Mouse (Mus musculus) adrenal gland, postnatal 4 days (tissue): ENCODE measurements around the gene Slc9a8. TPM values are rescaled to one million over a fixed set of nuclear protein-coding genes. Genes with fewer than 3 reads are reported as not detected.

Experiments
- DNase-seq, 2 experiments: peaks; one replicate each; pipeline ENCODE4 v3.0.0; 2021 to 2022; ENCODE audit warnings: low spot score in 2 of 2, mixed read lengths in 2 of 2
- total RNA-seq, 2 experiments: library from RNA; stranded (reverse); gene quantifications; 2 replicates each; pipeline ENCODE4 v1.2.3; 2021

Gene Slc9a8
- total RNA-seq, 2 experiments from 2014 or later, result 60.0 to 63.9 TPM

DNA sequence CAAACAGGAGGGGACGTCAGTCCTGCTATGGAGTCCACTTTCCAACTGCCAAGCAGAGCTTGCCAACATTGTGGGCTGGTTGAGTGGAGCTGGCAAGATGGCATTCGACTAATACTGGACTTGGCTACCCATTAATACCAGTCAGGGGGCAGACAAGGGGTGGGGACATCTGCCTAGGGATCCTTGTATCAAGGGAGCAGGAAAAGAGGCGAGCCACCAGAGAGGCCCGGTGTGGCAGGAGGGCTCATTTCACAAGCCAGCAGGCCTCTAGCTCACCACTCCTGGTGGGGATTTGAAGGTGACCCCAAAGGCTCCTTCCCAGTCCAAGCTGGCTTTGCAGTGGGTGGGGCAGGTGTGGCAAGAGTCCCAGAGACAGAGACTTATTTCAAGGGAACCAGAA is 61.2 kb downstream of the Slc9a8 start:
- DNase-seq, result no peak

DNA sequence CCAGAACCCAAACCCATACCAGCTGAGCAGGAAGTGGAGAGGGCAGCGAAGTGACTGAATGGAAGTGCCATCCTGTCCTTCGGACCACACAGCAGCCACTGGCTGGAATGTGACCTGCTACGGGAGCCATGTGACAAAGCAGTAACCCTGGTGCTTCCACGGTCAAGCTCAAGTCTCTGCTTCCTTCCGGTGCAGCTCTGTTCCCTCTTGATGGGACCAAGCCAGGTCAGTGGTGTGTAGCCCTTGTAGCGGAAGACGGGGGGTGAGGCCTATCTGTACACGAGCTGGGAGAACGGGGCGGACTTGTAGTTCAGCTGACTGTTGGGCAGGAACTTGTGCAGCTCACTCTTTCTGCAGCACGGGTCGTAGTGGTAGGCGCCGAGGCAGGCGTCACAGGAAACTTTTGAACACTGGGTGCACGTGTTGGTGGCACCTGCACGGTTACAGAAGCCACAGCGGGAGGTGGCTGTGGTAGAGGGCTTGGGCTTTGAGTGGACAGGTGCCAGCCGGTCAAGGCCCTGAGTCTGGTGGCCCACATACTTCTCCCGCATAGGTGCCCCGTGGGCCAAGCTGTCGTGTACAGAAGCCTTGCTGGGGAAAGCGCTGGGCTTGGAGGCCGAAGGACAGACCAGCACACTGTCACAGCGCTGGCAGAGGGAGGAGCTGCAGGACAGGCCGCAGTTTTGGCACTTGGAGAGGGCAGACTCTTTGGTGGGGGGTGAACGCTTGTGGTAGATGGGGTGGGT is 61.7 kb downstream of the Slc9a8 start:
- no peak for DNase-seq

DNA sequence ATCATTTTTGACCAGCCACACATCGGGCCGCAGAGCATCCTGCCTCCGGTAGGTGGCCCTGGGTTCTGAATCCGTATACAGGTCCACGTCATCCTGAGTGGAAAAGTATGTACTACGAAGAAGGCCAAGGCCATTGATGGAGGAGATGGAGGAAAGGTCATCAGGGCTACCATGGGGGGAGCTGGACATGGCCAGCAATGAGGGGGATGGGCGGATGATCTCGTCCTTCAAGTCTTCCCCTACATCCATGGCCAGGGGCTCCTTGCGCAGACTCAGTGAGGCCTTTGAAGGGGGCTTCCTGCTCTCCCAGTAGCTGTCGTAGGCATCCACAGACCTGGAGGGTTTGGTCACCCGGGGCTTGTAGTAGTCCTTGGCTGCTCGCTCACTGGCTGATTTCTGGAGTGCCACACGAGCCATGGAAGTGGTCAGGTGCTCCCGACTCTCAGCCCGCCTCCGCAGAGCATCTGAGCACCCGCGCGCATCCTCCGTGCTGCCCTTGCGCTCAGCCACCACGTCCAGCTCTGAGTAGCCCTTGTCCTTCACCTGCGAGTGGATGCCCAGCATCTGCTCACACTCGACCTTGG is 62.4 kb downstream of the Slc9a8 start:
- DNase-seq, result no peak

DNA sequence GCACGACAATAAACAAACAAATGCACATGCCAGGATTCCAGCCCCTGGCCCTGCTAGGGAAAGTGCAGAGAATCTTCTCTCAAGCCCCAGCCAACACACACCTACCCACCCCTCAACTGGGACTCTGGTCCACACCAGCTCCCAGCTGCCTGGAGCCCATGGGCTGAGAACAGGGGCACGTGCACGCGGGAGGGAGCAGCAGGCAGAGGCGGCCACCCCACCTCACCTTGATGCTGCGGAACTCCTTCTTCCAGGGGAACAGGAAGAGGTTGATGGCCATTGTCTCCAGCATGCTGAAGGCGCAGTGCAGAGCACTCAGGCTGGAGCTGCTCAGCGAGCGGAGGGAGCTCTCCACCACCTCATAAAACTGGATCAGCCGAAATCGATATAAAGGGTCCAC is 63.4 kb downstream of the Slc9a8 start:
- DNase-seq, result no peak

DNA sequence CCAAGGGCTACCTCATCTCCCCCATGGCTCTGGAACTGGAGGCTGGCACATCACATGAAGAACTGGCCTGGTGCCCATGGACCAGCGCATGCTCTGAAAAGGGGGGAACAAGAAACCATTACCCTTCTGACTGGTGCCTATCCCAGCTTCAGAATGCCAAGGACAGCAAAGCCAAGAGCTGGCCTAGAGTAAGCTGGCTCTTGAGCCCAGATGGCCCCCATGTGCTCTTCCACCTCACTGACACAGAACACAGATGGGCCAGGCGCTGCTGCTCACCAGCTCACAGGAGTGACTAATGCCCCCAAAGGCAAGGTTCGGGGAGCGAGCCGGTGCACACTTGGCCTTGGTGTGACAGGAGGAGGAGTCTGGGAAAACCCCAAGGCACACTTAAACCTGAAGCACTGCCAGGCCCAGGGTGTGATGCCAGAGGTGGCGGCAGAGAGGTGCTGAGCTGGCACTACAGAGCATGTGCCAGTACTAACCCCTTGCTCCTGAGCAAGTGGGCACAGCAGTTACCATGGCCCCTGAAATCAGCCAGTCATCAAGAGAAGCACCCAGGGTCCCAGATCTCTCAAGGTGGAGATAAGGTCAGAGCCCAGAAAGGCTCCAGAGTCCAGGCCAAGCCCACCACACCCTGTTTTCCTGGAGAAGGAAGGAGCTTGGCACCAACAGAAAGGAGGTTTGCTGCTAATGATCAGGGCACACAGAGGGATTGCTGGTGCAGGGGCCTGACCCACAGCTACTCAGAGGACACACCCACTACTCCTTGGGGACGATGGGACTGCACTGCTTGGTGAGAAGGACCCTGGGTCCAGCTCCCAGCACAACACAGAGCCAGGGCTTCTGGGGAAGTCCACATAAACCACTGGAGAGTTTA is 64.2 kb downstream of the Slc9a8 start:
- peak in 1 of 2 experiments; percentile 56 for DNase-seq

DNA sequence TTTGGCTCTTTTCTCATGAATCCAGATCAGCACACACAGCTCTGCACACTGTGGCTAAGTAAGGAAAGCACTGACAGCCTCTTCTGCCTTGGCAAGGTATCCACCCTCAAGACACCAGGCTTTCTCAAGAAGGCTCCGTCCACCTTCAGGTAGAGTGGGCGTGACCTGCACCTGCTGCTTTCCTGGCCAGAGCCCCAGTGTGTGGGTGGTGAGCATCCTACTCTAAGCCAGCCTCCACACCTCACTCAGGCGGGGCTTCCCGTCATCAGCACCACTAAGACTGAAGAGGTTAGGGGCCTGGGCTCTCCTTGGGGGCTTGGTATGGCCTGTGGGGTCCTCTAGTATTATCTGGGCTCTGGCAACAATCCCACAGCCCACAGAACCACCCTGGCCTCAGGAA is 65.1 kb downstream of the Slc9a8 start:
- no peak for DNase-seq

DNA sequence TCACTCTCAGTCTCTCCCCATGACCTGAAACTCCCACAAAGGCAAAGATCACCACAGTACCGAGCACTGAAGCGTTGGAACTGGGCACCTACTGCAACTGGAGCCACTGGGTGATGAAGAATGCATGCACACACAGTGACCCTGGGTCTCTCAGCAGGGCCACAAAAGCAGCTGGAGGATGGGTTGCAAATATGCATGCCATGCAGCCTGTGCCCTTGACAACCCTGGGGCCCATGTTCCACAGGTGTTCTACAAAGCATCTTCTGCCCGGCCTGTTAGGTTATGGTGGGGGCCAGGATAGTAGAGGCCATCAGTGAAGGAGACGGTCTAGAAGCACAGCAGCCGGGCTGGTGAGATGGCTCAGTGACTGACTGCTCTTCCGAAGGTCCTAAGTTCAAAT is 66.0 kb downstream of the Slc9a8 start:
- no peak for DNase-seq

DNA sequence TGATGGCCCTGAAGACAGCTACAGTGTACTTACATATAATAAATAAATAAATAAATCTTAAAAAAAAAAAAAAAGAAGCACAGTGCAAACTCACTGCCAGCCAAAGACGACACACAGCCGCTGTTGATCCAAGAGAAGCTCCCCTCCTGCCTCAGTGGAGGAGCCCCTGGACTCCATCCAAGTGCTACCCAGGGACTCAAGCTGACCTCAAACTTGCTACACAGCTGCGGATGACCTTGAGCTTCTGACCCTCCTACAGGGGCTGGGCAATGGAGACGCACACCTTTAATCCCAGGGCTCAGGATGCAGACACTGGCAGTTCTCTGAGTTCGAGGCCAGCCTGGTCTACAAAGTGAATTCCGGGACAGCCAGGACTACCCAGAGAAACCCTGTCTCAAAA is 66.5 kb downstream of the Slc9a8 start:
- no peak for DNase-seq

DNA sequence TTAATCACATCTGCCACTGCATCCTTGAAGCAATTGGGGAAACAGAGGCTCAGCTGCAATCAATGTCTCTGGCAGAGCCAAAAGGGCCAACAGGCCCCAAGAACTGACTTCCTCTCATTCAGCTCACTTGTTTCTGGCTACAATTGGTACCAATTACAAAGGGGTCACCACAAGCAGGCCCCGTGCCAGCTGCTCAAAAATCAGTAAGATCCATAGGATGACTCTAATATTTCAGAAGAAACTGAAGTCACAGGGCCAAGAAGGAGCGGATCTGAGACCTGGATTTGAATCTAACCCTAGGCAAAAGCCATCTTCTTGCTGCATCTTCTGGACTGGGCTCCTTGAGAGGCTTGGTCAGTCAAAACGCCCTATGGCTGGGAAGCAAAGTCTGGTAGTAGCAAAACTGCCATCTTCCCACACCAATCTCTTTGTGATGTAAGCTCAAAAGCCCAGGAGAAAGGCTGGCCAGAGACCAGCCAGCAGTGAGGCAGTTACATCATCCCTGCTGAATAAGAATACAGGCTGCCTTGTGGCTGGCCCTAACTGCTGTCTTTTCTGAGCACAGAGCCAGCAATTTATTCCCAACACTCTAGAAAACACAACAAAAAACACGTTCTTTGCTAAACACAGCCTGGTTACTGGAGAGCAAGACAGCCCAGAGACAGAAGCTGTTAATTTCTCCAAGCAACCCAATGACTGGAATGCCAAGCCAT is 69.5 kb downstream of the Slc9a8 start:
- DNase-seq, result no peak

DNA sequence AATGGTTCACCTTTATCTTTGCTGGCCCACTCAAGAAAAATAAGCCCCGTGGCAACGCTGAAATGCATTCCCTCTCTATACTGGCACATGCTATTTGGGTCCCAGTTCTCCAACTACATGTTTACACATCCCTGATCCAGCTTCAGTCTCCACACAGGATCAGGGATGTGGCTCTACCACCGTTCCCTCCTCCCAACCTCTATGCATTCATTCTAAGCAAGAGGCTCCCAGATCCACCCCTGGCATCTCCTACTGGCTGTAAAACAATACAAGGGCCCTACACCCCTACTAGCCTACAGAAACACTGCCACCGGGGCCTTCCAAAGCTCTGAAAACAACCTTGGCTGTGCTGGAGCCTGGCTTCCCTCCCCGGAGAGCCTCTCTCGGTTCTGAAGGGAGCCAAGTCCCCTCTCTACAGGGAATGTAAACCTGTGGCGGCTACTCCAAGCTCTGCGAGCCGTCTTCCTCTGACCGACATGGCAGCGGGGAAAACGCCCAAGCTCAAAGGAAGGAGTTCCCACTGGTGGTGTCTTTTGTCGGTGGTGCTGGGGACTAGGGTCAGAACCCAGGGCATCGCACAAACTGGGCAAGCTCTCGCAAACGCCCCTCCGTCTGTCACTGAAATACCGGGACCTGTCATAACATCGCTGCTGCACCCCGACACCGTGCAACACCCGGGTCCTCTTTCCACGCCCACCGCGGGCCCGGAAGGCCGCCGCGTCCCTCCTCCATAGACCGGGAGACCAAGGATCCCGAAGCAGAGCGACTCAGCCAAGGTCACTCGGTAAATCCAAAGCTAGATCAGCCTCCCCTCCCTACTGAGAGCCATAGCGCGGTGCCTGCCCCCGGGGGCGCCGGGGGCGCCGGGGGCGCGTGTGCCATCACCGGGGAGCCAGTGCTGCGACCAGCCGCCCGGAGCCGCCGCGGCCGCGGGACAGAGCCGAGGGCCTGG is 70.5 kb downstream of the Slc9a8 start, which contains the start of gene Rnf114:
TSS of gene Rnf114 (plus strand) at position 889 of the 952 bp plus-strand sequence.
- DNase-seq, result peak in 1 of 2 experiments; percentile 34

DNA sequence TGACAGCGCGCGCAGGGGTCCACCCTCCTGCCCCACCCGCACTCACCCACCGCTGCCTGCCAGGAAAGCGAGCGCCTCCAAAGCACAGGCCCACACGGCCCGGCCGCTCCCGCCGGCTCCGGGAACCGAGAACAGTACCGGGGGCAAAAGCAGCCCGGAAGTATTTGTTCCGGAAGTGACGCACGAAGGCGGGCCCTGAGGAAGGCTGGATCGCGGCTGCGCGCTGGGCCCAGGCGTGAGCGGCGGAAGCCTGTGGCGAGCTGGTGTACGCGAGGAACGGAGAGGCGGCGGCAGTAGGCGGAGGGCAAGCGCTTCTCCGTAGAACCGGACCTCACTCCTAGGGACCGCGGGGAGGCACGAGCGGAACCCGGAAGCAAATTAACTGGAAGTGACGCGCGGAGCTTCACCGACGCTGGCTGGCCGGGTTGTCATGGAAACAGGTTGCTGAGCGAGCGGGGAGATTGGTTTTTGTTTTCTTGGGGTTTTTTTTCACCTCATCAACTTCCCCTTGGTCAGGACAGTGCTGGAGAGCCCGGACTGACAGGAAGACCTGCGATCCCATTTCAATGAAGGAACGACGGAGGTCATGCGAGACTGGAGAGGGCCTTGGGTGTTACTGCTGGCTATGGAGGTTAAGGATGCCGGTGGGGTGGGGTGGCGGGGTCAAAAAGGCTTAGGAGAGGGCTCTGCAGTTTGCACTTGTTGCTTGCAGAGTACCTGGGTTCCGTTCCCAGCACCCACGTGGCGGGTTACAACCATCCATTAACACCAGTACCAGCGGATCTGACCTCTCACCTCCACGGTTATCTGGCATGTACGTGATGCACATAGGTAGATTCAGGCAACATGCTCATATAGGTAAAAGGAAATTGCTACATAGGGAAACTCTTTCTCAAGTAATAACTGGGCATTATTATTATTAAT is 71.5 kb downstream of the Slc9a8 start, which contains the start of gene Spata2:
TSS of gene Spata2 (minus strand) at position 175 of the 924 bp plus-strand sequence.
- peak; percentile 78 to 81 for DNase-seq

DNA sequence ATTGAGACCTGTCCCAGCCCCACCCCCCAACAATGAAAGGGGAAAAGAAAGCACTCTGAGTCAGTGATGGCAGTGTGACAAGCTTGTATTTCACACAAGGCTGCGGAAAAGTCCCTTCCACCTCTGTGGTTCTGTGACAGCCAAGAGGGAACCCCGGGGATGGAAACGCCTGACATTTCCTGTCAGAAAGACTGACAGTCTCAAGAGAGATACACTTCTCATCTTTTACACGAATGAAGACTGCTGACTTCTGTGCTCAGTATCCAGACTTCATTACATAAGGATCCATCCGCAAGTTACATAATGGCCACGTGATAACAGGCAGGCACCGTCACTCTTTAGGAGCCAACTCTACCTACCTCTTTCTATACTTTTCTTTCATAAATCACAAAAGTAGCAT is 74.9 kb downstream of the Slc9a8 start:
- no peak for DNase-seq

DNA sequence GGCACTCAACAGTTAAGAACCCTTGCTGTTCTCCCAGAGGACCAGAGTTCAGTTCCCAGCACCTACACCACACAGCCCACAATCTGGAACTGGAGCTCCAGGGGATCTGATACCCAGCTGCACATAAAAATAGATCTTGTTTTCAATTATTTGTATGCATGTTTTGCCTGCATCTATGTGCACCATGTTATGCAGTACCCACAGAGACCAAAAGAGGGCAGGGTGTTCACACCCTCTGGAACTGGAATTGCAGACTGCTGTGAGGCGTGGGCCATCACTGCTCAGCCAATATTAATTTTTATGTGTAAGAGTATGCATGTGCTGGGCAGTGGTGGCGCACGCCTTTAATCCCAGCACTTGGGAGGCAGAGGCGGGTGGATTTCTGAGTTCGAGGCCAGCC is 75.8 kb downstream of the Slc9a8 start:
- DNase-seq, result no peak

DNA sequence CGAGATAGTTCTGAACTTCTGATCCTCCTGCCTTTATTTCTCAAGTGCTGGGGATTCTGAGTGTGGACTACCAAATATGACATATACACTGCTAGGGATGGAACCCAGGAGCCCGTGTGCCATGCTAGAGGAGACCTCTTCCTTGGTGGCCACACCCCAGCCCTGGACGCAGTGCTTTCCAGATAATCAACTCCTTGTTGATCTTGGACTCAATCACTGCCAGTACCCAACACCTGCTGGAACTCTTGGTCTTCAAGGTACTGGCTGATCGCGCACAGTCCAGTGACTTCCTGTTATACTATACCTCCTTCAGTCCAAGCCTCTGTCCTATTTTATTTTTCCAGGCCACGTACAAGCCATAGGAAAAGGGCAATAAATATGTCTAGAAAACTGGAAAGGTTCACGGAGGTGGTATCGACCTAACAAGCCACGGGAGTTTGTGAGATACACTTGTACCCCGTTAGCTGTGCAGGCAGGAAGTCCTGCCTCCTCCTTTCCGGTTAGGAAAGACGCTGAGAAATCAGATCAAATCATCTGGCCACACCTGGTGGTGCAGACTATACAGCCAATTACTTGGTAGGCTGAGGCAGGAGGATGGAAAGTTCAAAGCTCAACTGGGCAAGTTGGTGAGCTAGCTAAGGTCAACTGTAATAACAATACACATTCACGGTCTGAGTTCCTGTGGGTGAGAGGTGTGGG is 81.2 kb downstream of the Slc9a8 start:
- DNase-seq, result no peak

DNA sequence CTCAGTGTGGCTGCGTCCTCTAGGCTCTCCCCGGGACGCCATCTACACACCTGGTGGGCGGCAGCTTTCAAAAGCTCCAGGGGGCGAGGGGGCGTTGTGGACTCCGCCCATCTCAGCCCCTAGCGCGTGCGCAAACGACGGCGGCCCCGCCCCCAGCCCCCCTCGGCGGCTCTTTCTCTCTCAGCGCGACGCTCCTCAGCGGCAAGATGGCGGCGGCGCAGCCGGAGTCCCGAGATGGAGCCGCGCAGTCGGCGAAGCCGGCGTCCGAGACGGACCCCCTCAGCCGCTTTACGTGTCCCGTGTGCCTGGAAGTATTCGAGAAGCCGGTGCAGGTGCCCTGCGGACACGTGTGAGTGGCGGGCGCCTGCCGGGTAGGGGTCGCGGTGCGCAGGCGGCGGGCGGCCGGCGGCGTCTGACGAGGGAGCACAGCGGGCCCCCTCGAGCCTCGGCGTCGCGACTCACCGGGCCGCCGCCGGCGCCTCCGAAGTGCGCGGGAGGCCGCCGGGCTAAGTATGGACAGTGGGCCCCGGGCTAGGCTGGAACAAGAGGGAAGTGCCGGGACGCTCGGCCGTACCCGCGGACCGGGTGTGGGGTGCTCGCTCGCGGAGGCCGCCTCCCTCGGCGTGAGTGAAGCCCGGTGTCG is 81.9 kb downstream of the Slc9a8 start:
- peak; percentile 79 to 84 for DNase-seq

DNA sequence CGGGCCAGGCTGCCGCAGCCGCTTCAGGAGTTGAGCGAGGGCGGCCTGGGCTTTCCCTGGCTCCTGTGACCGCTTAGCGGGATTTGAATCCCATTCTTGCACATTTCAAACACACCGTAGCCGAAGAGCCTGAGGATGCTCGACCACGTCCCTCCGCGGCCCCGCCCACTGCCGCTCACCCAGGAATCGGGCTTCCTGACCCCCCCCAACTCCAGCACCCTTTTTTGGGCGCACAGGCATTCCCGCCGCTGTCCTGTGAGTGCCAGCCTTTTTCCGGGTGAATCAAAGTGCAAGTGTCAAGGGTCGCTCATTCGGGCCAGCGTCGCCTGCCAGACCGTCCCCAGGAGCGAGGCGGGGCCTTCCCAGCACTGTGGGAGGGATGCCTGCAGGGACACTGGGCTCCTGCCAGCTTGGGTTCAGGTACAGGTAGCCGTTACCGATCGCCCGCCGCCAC is 82.4 kb downstream of the Slc9a8 start:
- DNase-seq, result peak in 1 of 2 experiments; percentile 44

DNA sequence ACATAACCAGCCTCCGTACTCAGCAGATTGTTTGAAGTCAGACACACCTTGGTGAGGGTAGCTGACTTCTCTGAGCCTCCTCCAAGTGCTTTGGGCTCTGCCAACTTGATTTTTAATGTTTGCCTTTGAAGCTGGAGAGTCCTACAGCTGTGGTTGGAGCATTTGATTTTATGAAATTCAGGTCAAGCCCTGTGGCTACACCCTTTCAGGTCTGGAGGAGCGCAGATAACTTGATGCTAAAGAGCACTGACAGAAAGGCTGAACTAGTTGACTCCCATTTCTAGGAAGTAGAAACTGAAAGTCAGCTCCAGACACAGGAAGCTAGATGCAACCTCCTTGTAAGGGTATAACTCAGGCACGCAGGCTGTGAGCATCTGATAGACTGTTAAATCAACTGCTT is 83.6 kb downstream of the Slc9a8 start:
- no peak for DNase-seq
